Mouse (Mus musculus) layer of hippocampus, postnatal 10 days (tissue): ENCODE measurements around the gene Lgalsl. TPM values are rescaled to one million over a fixed set of nuclear protein-coding genes. Genes with fewer than 3 reads are reported as not detected.

ENCODE experiments used
- DNase-seq, 2 experiments: peaks; one replicate each; pipeline ENCODE4 v3.0.0; 2021; ENCODE audit warnings: low spot score in 2 of 2
- total RNA-seq, 2 experiments: library from RNA; stranded (reverse); gene quantifications; 2 replicates each; pipeline ENCODE4 v1.2.3; 2021

Lgalsl gene
- total RNA-seq, 2 experiments from 2014 or later: 86.1 to 89.2 TPM

GRCm38 (mm10) chr11:20784776-20785175 is 46.1 kb downstream of the Lgalsl start:
- no peak for DNase-seq

- DNase-seq: no peak
Measured at GRCm38 (mm10) chr11:20783467-20783866, 47.4 kb downstream of the Lgalsl start.

DNA sequence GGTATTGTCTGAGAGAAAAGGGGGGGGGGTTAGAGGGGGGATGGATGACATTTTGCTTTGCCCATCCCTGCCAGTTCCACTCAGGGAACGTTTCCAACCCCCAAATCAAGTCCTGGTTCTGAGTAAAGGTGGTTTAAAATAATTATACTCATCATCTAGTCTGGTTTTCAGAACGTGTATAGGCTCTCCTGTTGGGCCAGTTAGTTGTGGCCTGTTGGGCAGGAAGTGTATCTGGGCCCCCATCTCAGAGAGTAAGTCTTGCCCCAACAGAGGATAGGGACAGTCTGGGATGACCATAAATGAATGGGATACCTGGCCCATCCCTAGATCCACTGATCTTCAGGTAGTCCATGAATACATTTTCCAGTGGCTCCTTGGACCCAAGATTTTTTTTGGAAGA is 48.2 kb downstream of the Lgalsl start:
- DNase-seq: no peak

DNA sequence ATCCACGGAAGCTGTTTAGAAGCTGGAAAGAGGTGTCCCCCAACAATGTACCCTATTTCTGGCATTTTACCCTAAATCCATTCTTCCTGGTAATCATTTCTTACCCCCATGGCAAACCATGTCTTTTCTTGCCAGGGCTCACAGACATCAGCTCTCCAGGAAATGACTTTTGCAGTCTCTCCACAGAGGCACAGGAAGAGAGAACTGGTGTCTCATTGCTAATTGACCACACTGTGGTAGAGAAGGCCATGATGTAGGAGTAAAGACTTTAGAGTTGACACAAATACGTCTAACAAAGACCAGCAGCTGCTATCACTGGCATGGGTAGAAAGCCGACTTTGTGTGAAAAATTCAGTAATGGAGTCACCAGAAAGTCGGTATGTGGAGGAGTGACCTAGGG is 50.5 kb downstream of the Lgalsl start:
- DNase-seq: no peak

DNA sequence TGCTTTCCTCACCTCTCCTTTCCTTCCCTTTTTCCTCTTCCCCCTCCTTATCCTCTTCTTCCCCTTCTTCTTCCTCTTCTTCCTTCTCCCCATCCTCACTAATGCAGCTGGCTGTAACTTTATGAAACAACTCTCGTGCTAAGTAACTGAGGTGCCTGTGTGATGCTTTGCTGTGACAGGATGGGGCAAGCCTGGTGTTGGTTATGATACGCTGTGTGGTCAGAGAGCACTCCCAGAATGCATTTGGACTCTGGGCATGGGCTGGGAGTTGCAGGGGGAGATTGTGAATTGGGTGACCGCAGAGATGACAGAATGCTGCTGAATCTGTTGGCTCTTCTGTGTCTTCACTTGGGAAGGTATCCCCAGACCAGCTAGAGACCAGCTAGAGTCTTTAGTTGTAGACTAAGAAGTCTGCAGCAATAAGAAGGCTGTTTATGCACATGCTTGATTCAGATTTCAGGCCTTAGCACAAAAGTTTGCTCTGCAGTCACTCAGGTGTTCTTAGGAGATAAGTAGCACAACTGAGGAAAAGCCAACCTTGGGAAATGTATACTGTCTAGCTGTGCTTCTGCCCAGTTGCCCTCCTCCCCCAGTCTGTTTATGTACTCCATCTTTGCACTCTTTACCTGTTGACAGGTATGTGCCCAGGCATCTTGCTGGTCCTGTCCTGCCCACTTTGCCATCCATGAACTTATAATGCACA is 51.8 kb downstream of the Lgalsl start:
- DNase-seq: no peak

DNA sequence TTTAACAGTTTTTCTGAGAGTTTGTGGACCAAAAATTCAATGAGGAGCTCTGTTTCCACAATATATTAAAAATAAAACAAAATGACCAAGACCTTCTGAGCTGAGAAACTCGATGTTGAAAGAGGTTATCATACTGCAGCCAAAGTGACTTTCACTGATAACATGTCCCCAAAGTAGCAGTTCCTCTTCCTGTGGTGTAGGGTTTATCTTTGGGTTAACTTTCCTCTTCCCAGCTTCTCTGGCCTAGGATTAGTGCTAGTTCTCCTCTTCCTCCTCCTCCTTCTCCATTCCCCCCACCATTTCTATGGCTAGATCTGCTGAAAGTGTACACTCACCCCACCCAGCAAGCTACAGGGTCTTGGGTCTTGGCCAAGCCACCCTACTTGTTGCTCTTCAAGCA is 52.6 kb downstream of the Lgalsl start:
- DNase-seq: no peak

DNA sequence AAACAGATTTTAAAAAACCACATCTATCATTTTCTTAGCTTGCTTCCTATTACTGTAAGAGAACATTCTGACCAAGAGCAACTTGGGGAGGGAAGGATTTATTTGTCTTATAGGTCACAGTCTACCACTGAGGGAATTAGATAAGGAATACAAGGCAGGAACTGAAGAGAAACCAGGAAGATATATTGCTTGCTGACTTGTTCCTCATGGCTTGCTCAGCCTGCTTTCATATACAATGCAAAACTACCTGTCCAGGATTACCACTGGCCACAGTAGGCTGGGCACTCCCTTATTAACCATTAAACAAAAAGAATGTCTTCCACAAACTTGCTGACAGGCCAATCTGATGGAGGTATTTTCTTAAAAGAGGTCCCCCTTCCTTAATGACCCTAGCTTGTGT is 54.2 kb downstream of the Lgalsl start:
- no peak for DNase-seq

Other genes starting within 250 kb of the Lgalsl start
- 10 to 100 TPM; 49.7 to 58.5 TPM for gene Aftph, start 89.5 kb downstream of the Lgalsl start, total RNA-seq